Mouse (Mus musculus) kidney, adult 11 months (tissue): ENCODE data around the gene Klb.
A peak's percentile ranks its signal among the peaks of the same experiment; 100 is the strongest.
"Not testable (repeated sequence)": the region's sequence is repeated elsewhere in the genome, so short reads cannot be mapped to it uniquely, and the experiment has no call there.

ENCODE experiments used
- DNase-seq: peaks from one replicate; pipeline ENCODE4 v3.0.0; 2022

Gene Klb

DNA sequence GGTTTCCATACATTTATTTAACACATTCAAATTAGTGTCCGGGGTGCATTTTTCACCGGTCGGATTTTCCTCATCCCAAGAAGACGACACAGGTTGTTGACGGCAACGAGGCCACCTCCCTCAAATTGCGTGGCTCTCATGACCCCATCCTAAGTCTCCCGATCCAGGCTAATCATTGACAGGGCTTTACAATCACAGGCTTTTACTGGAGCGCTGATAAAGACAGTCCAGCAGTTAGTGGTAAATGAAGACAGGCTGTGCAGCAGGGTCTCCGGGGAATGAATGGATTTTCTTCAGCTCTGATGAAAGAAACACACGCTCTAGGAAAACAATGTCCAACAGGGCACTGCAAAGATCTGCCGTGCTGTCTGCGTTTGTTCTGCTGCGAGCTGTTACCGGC, at the start of gene Klb:
Gene Klb (plus strand): TSS at position 147 of the 400 bp plus-strand sequence.
- DNase-seq = no peak

GRCm38 (mm10) chr5:65299623-65300022, 48.5 kb upstream of the Klb start:
- DNase-seq = not testable (repeated sequence)

DNA sequence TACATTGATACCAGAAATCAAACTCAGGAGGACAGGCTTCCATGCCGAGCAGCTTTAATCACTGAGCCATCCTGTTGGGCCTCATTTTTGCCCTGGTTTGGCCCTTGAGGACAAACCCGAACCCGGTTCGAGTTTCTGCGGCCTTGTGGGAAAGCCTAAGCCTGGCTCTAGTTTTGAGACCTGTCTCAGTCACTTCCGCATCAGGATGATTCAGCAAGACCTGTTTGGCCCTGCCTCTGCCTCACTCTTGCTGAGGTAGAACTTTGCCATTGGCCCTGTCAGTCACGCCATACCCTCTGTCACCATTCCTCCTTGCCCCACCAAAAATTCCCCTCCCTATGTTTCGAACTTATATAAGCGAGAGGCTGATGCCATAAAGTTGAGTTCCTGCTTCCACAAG, 48.0 kb upstream of the Klb start:
- DNase-seq = no peak

DNA sequence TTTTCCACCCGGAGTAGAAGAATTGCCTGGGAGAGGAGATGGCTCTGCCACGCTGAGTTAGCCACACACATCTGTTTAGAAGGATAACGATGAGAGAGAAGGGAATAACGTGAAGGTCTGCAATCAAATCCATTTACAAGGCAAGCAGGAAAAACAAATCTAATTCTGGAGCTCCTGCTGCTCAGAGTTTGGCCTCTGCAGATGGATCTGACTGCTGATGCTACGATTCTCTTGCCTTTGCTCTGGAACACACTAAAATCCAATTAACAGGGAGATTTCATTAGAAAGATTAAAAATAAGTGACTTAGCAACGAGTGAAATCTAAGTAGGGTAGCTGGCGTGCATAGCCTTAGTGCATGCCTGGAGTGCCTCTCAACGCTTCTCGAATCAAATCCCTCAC, 42.6 kb upstream of the Klb start:
- no peak for DNase-seq

GRCm38 (mm10) chr5:65308208-65308607, 39.9 kb upstream of the Klb start:
- no peak for DNase-seq

- DNase-seq = no peak
Measured at GRCm38 (mm10) chr5:65308866-65309265, 39.2 kb upstream of the Klb start.

DNA sequence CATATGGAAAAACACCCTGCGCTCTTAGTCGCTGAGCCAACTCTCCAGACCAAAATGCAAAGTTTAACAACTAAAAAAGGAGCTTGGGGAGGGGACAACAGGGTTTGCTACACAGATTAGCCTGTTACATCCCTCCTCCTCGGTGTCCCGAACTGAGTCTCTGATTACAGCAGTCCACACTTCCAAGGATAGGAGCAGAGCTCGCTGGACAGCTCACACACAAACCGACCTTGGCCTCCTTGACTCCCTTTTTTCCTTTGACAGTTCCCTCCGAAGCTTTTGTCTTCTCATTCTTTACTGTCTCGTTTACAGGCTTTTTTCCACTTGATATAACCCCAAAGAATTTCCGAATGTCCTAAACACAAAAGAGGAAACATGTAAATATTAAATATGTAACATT, 28.9 kb upstream of the Klb start:
- DNase-seq = no peak

GRCm38 (mm10) chr5:65322165-65322564, 25.9 kb upstream of the Klb start:
- DNase-seq = no peak

- DNase-seq = no peak
Measured at GRCm38 (mm10) chr5:65324271-65324670, 23.8 kb upstream of the Klb start.

GRCm38 (mm10) chr5:65324758-65325355, 23.3 kb upstream of the Klb start:
- peak; percentile 28 for DNase-seq

DNA sequence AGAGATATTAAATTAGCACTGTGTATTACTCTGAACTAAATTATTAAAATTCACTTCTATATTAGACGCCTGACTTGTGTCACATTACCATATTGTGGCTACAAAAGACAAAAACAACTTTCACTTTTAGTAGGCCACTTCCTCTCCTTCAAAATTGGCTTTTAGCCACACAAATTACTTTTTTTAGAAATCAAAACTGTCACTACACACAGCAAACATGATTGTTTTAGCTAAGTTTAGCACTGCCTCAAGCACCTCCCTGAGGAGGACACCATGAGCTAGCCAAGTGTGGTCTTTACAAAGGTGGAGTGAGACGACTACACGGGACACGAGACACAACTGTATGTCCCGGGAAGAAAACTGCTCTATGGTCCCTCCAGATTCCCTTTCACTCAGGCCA, 21.9 kb upstream of the Klb start:
- no peak for DNase-seq

DNA sequence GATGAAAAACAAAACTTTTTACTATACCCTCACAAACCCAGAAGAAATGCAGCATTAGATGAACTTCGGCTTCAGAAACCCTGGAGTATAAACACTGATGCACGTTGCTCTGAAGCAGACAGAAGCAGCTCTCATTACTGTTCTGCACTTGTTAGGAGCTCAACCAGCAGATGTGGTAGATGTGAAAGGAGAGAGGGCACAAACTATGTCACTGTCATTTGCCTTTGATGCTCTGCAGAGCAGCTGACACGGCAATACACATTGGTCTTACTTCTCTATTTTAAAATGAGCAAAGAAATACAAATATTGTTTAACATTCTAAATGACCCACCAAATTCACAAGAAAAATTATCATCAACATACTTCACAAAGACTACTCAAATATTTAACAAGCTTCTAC, 18.1 kb upstream of the Klb start:
- no peak for DNase-seq

DNA sequence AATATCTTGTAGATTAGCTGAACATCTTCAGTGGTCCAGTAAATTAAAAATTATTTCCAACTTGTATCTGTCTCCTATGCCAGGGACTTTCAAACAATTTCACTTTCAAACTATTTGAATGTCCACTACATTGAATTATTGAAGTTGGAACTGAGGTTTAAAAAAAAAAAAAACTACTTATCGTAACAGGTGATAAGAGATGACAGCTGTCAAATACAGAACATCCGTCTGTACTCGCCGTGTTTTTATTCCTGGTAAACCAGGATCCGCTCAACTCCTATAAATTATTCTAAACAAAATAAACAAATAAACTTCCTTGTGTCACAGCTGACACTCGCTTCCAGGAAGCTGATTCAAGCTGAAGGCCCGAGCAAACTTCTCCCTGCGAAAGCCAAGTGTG, 13.3 kb upstream of the Klb start:
- no peak for DNase-seq

DNA sequence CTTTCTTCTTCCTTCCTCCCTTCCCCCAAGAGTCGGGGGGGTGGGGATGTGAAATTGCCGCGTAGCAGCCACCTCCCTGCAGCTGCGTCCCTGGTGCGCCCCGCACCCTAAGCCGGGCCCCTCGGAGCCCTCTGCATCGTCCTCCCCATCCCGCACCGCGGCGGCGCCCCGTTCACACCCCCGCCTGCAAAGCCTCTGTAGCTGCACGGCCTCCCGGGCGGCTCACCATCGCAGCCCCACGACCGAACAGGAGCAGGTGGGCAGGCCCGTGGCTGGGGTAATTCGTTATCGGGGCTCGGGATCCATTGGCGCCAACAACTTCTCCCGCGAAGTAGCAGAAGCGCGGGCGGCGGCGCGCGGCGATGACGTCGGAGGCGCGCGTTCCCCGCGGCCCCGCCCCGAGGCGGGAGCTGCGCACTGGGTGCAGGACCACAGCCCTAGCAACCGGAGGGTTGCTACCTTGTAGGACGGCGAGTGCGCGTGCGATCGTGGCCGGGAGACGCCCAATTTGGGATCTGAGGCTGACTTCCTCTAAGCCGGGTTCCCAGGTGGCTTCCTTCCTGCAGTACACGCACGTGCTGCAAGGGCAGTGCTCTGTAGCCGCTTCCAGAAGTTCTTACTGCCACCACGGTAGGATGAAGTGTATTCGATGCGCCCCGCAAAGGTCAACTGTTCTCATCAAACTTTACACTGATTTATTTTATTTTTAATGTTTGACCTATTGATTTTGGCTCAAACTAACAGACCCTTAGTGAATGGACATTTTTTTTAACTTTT, 12.6 kb upstream of the Klb start, which contains the start of gene Rfc1:
Gene Rfc1 (minus strand): TSS at position 373 of the 777 bp plus-strand sequence.
- peak; percentile 88 for DNase-seq

- DNase-seq = no peak
Measured at GRCm38 (mm10) chr5:65336075-65336355, 12.1 kb upstream of the Klb start.

- no peak for DNase-seq
Measured at GRCm38 (mm10) chr5:65338394-65338793, 9.7 kb upstream of the Klb start.

GRCm38 (mm10) chr5:65340167-65340566, 7.9 kb upstream of the Klb start:
- DNase-seq = no peak

DNA sequence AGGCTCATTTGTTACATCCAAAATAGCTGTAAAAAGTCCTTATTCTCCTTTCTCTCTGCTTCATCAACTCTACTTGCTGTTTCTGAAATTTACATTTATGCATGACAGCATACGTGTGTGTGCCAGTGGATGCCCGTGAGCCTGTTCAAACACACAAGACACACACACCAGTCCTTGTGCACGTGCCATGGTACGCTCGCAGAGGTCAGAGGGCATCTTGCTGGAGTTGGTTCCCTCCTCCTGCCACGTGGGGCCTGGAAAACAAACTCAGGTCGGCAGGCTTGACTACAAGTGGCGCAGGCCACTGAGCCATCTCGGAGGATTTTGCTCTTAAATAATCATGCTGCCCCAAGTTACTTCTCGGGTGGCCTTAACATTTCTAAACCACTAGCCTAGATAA, 2.4 kb downstream of the Klb start:
- DNase-seq = no peak

DNA sequence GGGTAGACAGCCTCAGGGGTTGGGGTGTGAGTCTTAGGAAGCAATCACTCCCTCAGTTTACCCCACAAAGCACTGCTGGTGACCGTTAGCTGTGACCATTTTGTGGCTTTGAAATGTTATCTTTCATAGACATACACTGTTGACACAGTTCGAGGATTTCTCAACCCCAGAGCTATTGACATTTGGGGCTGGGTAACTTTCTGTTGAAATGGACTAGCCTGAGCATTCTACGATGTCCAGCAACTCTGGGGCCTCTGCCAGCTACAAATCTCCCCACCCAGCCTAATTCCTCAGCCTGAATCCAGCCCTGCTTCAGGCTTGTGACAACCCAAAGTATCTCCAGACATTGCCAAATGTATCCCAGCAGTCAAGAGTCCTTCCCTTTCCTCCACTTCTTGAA, 6.0 kb downstream of the Klb start:
- DNase-seq = no peak

GRCm38 (mm10) chr5:65354985-65355384, 6.9 kb downstream of the Klb start:
- DNase-seq = no peak

GRCm38 (mm10) chr5:65356851-65357250, 8.7 kb downstream of the Klb start:
- no peak for DNase-seq

- DNase-seq = no peak
Measured at GRCm38 (mm10) chr5:65357771-65358170, 9.7 kb downstream of the Klb start.

GRCm38 (mm10) chr5:65367837-65368236, 19.7 kb downstream of the Klb start:
- DNase-seq = no peak

DNA sequence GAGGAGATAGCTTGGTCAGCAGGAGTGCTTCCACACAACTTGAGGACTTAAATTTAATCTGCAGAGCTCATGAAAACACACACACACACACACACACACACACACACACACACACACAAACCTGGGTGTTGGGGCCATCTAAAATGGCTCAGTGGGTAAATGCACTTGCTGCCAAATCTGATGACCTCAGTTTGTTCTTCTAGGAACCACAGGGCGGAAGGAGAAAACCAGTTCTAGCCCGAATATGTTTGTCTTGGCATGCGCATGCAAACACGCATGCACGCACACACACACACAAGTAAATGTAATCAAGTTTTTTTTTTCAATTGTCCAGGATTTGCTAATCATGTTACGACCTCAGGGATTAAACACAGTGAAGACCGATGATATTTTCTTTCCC, 23.4 kb downstream of the Klb start:
- no peak for DNase-seq

DNA sequence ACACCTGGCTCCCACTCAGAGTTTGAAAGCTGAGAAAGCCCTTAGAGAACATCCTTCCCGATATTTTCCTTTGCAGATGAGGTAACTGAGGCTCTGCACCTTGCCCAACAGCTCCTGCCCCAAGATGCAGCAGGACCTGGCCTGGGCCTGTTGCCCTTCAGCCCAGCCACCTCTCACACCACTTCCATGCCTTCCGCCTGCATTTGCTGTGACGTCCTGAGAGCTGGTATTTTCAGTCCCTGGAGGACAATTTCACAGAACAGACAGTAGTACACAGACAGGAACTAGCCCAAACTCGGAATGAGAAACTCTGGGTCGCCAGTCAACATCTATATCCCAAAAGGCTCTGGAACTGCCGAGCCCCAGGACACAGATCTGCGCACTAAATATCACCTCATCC, 26.6 kb downstream of the Klb start:
- DNase-seq = no peak
